Mouse (Mus musculus) C2C12 (cell line): ENCODE results near the gene Gnmt. TPM values are rescaled to one million over a fixed set of nuclear protein-coding genes. Genes with fewer than 3 reads are reported as not detected.

Experiments
- H3K27me3 ChIP-seq: one replicate; pipeline ENCODE4 v1.6.1; 2011; ENCODE audit not compliant: control insufficient read depth, insufficient read depth, insufficient read length
- H3K36me3 ChIP-seq: one replicate; pipeline ENCODE4 v1.6.1; 2011; ENCODE audit not compliant: control insufficient read depth, insufficient read depth
- H3K4me3 ChIP-seq: one replicate; pipeline ENCODE4 v1.5.1; 2011; ENCODE audit warnings: mild to moderate bottlenecking, control low read depth; ENCODE audit not compliant: poor library complexity, insufficient read depth, severe bottlenecking
- H3K79me2 ChIP-seq: one replicate; pipeline ENCODE4 v1.6.1; 2011; ENCODE audit not compliant: control insufficient read depth, insufficient read depth
- H3K79me3 ChIP-seq: one replicate; pipeline ENCODE4 v1.6.1; 2011; ENCODE audit warnings: low read depth, control low read depth
- H3ac ChIP-seq: one replicate; pipeline ENCODE3; 2011; ENCODE audit warnings: low read depth; ENCODE audit not compliant: control insufficient read depth, insufficient read length
- CEBPB ChIP-seq: IDR thresholded peaks from one replicate; pipeline ENCODE4 v1.6.1; 2011; ENCODE audit warnings: low read depth, mild to moderate bottlenecking, control low read depth, moderate library complexity
- CTCF ChIP-seq: IDR thresholded peaks from one replicate; pipeline ENCODE4 v1.5.1; 2011; ENCODE audit not compliant: control insufficient read depth, insufficient read depth, insufficient read length
- FOSL1 ChIP-seq: IDR thresholded peaks from one replicate; pipeline ENCODE4 v1.8.0; 2011; ENCODE audit warnings: mild to moderate bottlenecking, low read length; ENCODE audit not compliant: poor library complexity, insufficient read depth, severe bottlenecking
- MAX ChIP-seq: IDR thresholded peaks from one replicate; pipeline ENCODE4 v1.6.1; 2011; ENCODE audit warnings: mild to moderate bottlenecking, control low read depth
- MYOD1 ChIP-seq: IDR thresholded peaks from one replicate; pipeline ENCODE4 v1.6.1; 2011; ENCODE audit warnings: low read depth; ENCODE audit not compliant: control insufficient read depth, insufficient read length
- MYOG ChIP-seq: IDR thresholded peaks from one replicate; pipeline ENCODE4 v1.6.1; 2011; ENCODE audit not compliant: control insufficient read depth, insufficient read length; ENCODE audit errors: extremely low read depth
- USF1 ChIP-seq: IDR thresholded peaks from one replicate; pipeline ENCODE4 v1.6.1; 2011; ENCODE audit warnings: low read depth, mild to moderate bottlenecking, control low read depth, moderate library complexity
- polyA plus RNA-seq: library from polyadenylated mRNA; unstranded; fragments of >200 nt; fragmentation: generic; extraction: Trizol; gene quantifications from one replicate; pipeline ENCODE4 v1.2.1, GENCODE M21; 2012; ENCODE audit warnings: missing spikeins

Gene Gnmt
- polyA plus RNA-seq, 1 experiment, result 0.08 TPM

- Histone ChIP-seq H3K36me3 (no peaks in the 10 kb centered on the region), H3K4me3 (no peak overlapping the region), H3K79me3 (no peaks in the 10 kb centered on the region), H3K27me3 (no peaks in the 10 kb centered on the region), H3K79me2 (no peaks in the 10 kb centered on the region), H3ac (no peak overlapping the region)
- TF ChIP-seq CEBPB (peak; percentile 10), MYOG (no peak), FOSL1 (no peak)
These were observed 3.0 kb downstream of the Gnmt start for GRCm38 (mm10) chr17:46725731-46726645.

- Histone ChIP-seq H3K27me3 (no peaks in the 10 kb centered on the region), H3K79me2 (no peaks in the 10 kb centered on the region), H3K36me3 (no peaks in the 10 kb centered on the region), H3ac (no peak overlapping the region), H3K79me3 (no peaks in the 10 kb centered on the region), H3K4me3 (no peak overlapping the region)
- TF ChIP-seq USF1 (no peak), CEBPB (no peak), CTCF (peak; percentile 21), MYOD1 (no peak), MAX (no peak)
These were observed 3.7 kb downstream of the Gnmt start for GRCm38 (mm10) chr17:46725273-46725672.

- Histone ChIP-seq H3ac (no peak overlapping the region), H3K36me3 (no peaks in the 10 kb centered on the region), H3K79me3 (no peaks in the 10 kb centered on the region), H3K79me2 (no peaks in the 10 kb centered on the region), H3K4me3 (no peak overlapping the region), H3K27me3 (no peaks in the 10 kb centered on the region)
- no peak for TF ChIP-seq MYOG
- TF ChIP-seq USF1, result no peak
These were observed 4.4 kb downstream of the Gnmt start for GRCm38 (mm10) chr17:46724477-46725084.

- no peaks in the 10 kb centered on the region for H3K79me2 ChIP-seq
- TF ChIP-seq MYOG (no peak), CTCF (no peak)
- H3K36me3 ChIP-seq, result no peaks in the 10 kb centered on the region
- H3ac ChIP-seq, result no peak overlapping the region
- no peak overlapping the region for H3K4me3 ChIP-seq
- no peaks in the 10 kb centered on the region for H3K27me3 ChIP-seq
- H3K79me3 ChIP-seq, result no peaks in the 10 kb centered on the region
These were observed 7.9 kb downstream of the Gnmt start for GRCm38 (mm10) chr17:46721077-46721476.

GRCm38 (mm10) chr17:46714756-46715481, 14.0 kb downstream of the Gnmt start:
- Histone ChIP-seq H3K79me3 (peaks cover 12% of the 10 kb centered on the region), H3K27me3 (no peaks in the 10 kb centered on the region), H3K4me3 (no peak overlapping the region), H3ac (no peak overlapping the region), H3K79me2 (peaks cover 27% of the 10 kb centered on the region), H3K36me3 (peaks cover 20% of the 10 kb centered on the region)
- no peak for TF ChIP-seq MYOG
- TF ChIP-seq MAX, result no peak
- TF ChIP-seq USF1, result no peak
- TF ChIP-seq MYOD1, result no peak
- no peak for TF ChIP-seq CEBPB
- no peak for TF ChIP-seq CTCF
- TF ChIP-seq FOSL1, result no peak

- Histone ChIP-seq H3K4me3 (no peak overlapping the region), H3K27me3 (no peaks in the 10 kb centered on the region), H3K36me3 (peaks cover 20% of the 10 kb centered on the region), H3ac (no peak overlapping the region), H3K79me2 (peaks cover 27% of the 10 kb centered on the region), H3K79me3 (peaks cover 12% of the 10 kb centered on the region)
- TF ChIP-seq MAX (no peak), CEBPB (no peak), MYOD1 (no peak), FOSL1 (no peak), MYOG (no peak), USF1 (no peak), CTCF (no peak)
These were observed 15.1 kb downstream of the Gnmt start for GRCm38 (mm10) chr17:46713849-46714248.
